Mouse (Mus musculus): Measurements from ENCODE around the gene Casp14.

Casp14 gene

GRCm38 (mm10) chr10:78715156-78715555, 2.9 kb downstream of the Casp14 start:
- TF ChIP-seq GATA4 (IDR thresholded peaks at IDR 0.05; ENCODE audit: insufficient replicate concordance, low read length) = no peak

- no peak for TF ChIP-seq GATA4 (IDR thresholded peaks at IDR 0.05; ENCODE audit: insufficient replicate concordance, low read length)
Observed at GRCm38 (mm10) chr10:78714129-78714528, 4.0 kb downstream of the Casp14 start.

GRCm38 (mm10) chr10:78710706-78711105, 7.4 kb downstream of the Casp14 start:
- TF ChIP-seq GATA4 (IDR thresholded peaks at IDR 0.05; ENCODE audit: insufficient replicate concordance, low read length) = no peak

- TF ChIP-seq GATA4 (IDR thresholded peaks at IDR 0.05; ENCODE audit: insufficient replicate concordance, low read length) = no peak
Observed at GRCm38 (mm10) chr10:78700881-78701280, 17.2 kb downstream of the Casp14 start.

- TF ChIP-seq GATA4 (IDR thresholded peaks at IDR 0.05; ENCODE audit: insufficient replicate concordance, low read length) = no peak
Observed at GRCm38 (mm10) chr10:78689973-78690372, 28.1 kb downstream of the Casp14 start.

GRCm38 (mm10) chr10:78686995-78687577, 31.0 kb downstream of the Casp14 start:
- TF ChIP-seq GATA4 (IDR thresholded peaks at IDR 0.05; ENCODE audit: insufficient replicate concordance, low read length) = no peak

GRCm38 (mm10) chr10:78664546-78664945, 53.5 kb downstream of the Casp14 start:
- TF ChIP-seq GATA4 (IDR thresholded peaks at IDR 0.05; ENCODE audit: insufficient replicate concordance, low read length) = no peak
